Mouse (Mus musculus) kidney, adult 2 months (tissue): ENCODE data around the gene Dapk1. TPM values are rescaled to one million over a fixed set of nuclear protein-coding genes. Genes with fewer than 3 reads are reported as not detected.
A peak's percentile ranks its signal among the peaks of the same experiment; 100 is the strongest.

Experiments used
- DNase-seq: peaks from one replicate; pipeline ENCODE4 v3.0.0; 2021
- H3K27ac ChIP-seq: fragments of 200-500 bp; 2 replicates; pipeline ENCODE4 v1.5.1; 2012; ENCODE audit warnings: low read depth, low read length, control low read depth, inconsistent platforms; ENCODE audit not compliant: insufficient read depth
- H3K27me3 ChIP-seq: fragments of 200-500 bp; replicated peaks from 2 replicates; pipeline ENCODE4 v1.6.1; 2012; ENCODE audit warnings: mild to moderate bottlenecking, moderate library complexity, low read length, inconsistent platforms; ENCODE audit not compliant: control insufficient read depth, insufficient read depth
- H3K36me3 ChIP-seq: fragments of 200-500 bp; 2 replicates; pipeline ENCODE4 v1.6.1; 2012; ENCODE audit warnings: mild to moderate bottlenecking, moderate library complexity, low read length, inconsistent platforms; ENCODE audit not compliant: control insufficient read depth, insufficient read depth
- H3K4me1 ChIP-seq: fragments of 200-500 bp; 2 replicates; pipeline ENCODE4 v1.6.1; 2011; ENCODE audit warnings: low read length; ENCODE audit not compliant: control insufficient read depth, insufficient read depth
- H3K4me3 ChIP-seq: fragments of 200-500 bp; 2 replicates; pipeline ENCODE4 v1.5.1; 2011; ENCODE audit warnings: mild to moderate bottlenecking, low read depth, low read length, control low read depth; ENCODE audit not compliant: insufficient read depth
- CTCF ChIP-seq: fragments of 200-500 bp; conservative IDR thresholded peaks from 2 replicates; pipeline ENCODE4 v1.5.1; 2011; ENCODE audit warnings: low read depth, mild to moderate bottlenecking, control low read depth, low read length, moderate library complexity, mixed read lengths; ENCODE audit not compliant: insufficient read depth, insufficient read length
- POLR2A ChIP-seq: fragments of 200-500 bp; IDR thresholded peaks from one replicate; pipeline ENCODE4 v1.6.1; 2011; ENCODE audit warnings: low read depth, low read length, control low read depth
- WGBS: fragments of 180-500 bp; shearing (Covaris S2); methylation state at CpG from one replicate; pipeline ENCODE4 v1.1.7; 2018; 5-methylcytosine and 5-hydroxymethylcytosine counted together
- polyA plus RNA-seq: library from polyadenylated mRNA; depleted of rRNA; stranded (reverse); fragments of >200 nt; gene quantifications from 2 replicates; pipeline ENCODE4 v1.2.3, GENCODE M21; 2012

The Dapk1 gene
- polyA plus RNA-seq, 1 experiment, result 39.5 TPM

GRCm38 (mm10) chr13:60682714-60683695, 81.3 kb downstream of the Dapk1 start:
- 0 out of 2 replicates have a peak, but pooled peaks have one; percentile 20 for TF ChIP-seq CTCF
- no peak for TF ChIP-seq POLR2A
- Histone ChIP-seq H3K36me3 (no peaks in the 10 kb centered on the region; the same call in 1 of the 2 replicates), H3K4me3 (no peak overlapping the region), H3K27me3 (no peaks in the 10 kb centered on the region), H3K27ac (peak overlapping the region; percentile 14), H3K4me1 (peaks cover 28% of the 10 kb centered on the region)
- DNase-seq, result no peak
- 66% methylated on average over 15 of the region's 15 CpGs for WGBS

GRCm38 (mm10) chr13:60684050-60684760, 82.5 kb downstream of the Dapk1 start:
- peaks cover 28% of the 10 kb centered on the region for H3K4me1 ChIP-seq

GRCm38 (mm10) chr13:60684806-60685205, 83.1 kb downstream of the Dapk1 start:
- no peak for DNase-seq
- H3K4me3 ChIP-seq, result no peak overlapping the region
- 72% methylated on average over 8 of the region's 8 CpGs for WGBS
- no peaks in the 10 kb centered on the region; the same call in 1 of the 2 replicates for H3K36me3 ChIP-seq
- H3K27me3 ChIP-seq, result no peaks in the 10 kb centered on the region
- H3K4me1 ChIP-seq, result peaks cover 28% of the 10 kb centered on the region
- peak overlapping the region; percentile 50 for H3K27ac ChIP-seq
- TF ChIP-seq CTCF, result no peak
- no peak for TF ChIP-seq POLR2A

More at GRCm38 (mm10) chr13:60684050-60684760, 82.5 kb downstream of the Dapk1 start:
- Histone ChIP-seq H3K4me3 (no peak overlapping the region), H3K36me3 (no peaks in the 10 kb centered on the region; the same call in 1 of the 2 replicates), H3K27ac (peak overlapping the region; percentile 14), H3K27me3 (no peaks in the 10 kb centered on the region)
- WGBS, result 27% methylated on average over 10 of the region's 10 CpGs
- peak; percentile 74 for DNase-seq
- TF ChIP-seq POLR2A, result no peak
- no peak for TF ChIP-seq CTCF

- DNase-seq, result peak; percentile 54
- Histone ChIP-seq H3K36me3 (no peaks in the 10 kb centered on the region; the same call in 1 of the 2 replicates), H3K4me3 (no peak overlapping the region), H3K4me1 (peaks cover 28% of the 10 kb centered on the region), H3K27me3 (no peaks in the 10 kb centered on the region), H3K27ac (peak overlapping the region; percentile 50)
- TF ChIP-seq POLR2A (no peak), CTCF (no peak)
- WGBS, result 82% methylated on average over 6 of the region's 6 CpGs
Measured at GRCm38 (mm10) chr13:60685216-60685615, 83.5 kb downstream of the Dapk1 start.

- peak; percentile 70 for DNase-seq
Measured at GRCm38 (mm10) chr13:60686024-60686663, 84.4 kb downstream of the Dapk1 start.

GRCm38 (mm10) chr13:60686967-60687366, 85.2 kb downstream of the Dapk1 start:
- peak; percentile 89 for DNase-seq
- Histone ChIP-seq H3K27me3 (no peaks in the 10 kb centered on the region), H3K27ac (peak overlapping the region; percentile 18; the same call in 1 of the 2 replicates), H3K4me1 (peaks cover 28% of the 10 kb centered on the region), H3K36me3 (no peaks in the 10 kb centered on the region), H3K4me3 (no peak overlapping the region)
- TF ChIP-seq POLR2A, result no peak
- no peak for TF ChIP-seq CTCF
- 17% methylated on average over 12 of the region's 12 CpGs for WGBS

More at GRCm38 (mm10) chr13:60686024-60686663, 84.4 kb downstream of the Dapk1 start:
- Histone ChIP-seq H3K4me3 (no peak overlapping the region), H3K27ac (peak overlapping the region; percentile 6; the same call in 1 of the 2 replicates), H3K36me3 (no peaks in the 10 kb centered on the region), H3K27me3 (no peaks in the 10 kb centered on the region), H3K4me1 (peaks cover 28% of the 10 kb centered on the region)
- WGBS, result 65% methylated on average over 12 of the region's 12 CpGs
- TF ChIP-seq CTCF, result no peak
- TF ChIP-seq POLR2A, result no peak
